Mouse (Mus musculus): ENCODE data around the gene Scgb3a1. TPM values are rescaled to one million over a fixed set of nuclear protein-coding genes. Genes with fewer than 3 reads are reported as not detected.

Gene Scgb3a1
- polyA plus RNA-seq, 1 experiment from 2014 or later, result not detected

DNA sequence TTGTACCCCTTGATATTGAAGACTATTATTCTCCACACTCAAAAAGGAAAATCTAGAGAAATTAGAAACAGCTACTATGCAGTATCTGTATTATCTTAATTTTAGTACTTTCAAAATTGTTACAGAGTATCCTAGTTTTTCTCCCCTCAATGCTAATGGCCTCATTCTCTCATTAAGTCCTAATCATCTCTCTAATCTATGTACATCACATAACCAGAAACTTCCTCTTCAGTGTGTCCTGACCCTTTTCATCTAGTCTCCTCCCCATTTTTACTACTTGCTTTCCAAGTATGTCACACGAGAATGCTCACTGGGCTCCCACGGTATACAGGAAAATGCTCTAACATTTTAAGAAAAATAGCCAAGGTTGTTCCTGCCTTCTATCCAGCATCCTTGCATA is 44.4 kb downstream of the Scgb3a1 start:
- ATAC-seq (replicated peaks; ENCODE audit: low FRiP score), result no peak
- Histone ChIP-seq H3K27ac (no peak overlapping the region), H3K4me2 (no peak overlapping the region), H3K9me3 (replicated peaks) (no peaks in the 10 kb centered on the region), H3K36me3 (peaks cover 44% of the 10 kb centered on the region), H3K4me3 (replicated peaks) (no peak overlapping the region), H3K27me3 (no peaks in the 10 kb centered on the region), H3K4me1 (peaks cover 20% of the 10 kb centered on the region), H3K9ac (no peak overlapping the region)
- WGBS, result 60% methylated on average over 2 of the region's 2 CpGs

DNA sequence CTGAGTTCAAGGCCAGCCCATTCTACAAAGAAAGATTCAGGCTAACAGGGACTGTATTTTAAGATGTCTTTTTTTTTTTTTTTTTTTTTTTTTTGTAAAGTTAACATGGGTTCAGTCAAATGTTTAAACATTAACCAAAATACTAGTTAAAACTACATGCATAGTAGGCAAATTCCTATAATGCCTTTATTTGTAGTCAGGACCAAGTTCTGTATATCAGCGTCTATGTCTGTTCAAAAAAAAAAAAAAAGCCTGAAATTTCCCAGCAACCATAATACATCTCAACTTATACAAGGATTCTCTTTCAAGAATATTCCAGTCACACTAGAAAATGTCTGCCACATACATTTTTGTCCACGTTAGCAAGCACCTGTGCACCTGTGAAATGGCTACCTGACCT is 47.3 kb downstream of the Scgb3a1 start:
- Histone ChIP-seq H3K27ac (0 out of 2 replicates have a peak overlapping the region, but pooled peaks have one; percentile 3), H3K36me3 (peaks cover 20% of the 10 kb centered on the region)

DNA sequence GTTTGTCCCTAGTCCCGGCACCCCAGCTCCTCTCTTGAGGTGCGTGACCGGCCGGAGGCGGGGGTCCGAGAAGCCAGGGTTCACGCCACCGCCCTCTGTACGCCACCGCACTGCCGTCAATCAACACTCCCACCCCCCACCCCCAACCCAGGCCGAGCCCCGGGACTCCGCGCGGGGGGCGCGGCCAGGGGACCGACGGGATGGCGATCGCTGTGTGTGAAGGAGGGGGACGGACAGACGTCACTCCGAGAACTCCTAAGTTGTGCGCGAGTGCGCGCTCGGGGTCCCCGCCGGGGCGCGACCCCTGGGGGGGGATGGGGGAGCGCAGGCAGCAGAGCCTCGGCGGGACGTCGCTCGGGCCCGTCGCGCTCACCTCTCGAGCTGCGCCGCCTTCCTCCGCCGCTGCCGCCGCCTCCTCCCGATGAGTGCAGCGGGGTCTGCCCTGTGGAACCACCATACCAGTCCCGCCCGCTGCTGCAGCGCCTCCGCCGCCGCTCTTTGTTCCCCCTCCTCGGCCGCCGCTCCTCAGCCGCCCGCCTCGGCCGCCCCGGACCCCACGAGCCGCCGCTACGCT is 48.7 kb downstream of the Scgb3a1 start:
- peak; percentile 72 for ATAC-seq (replicated peaks; ENCODE audit: low FRiP score)
- H3K27ac ChIP-seq, result peak overlapping the region; percentile 96
- H3K4me1 ChIP-seq, result peaks cover 27% of the 10 kb centered on the region
- no peaks in the 10 kb centered on the region for H3K9me3 ChIP-seq (replicated peaks)
- peak overlapping the region; percentile 97 for H3K9ac ChIP-seq
- H3K36me3 ChIP-seq, result peaks cover 8% of the 10 kb centered on the region
- WGBS, result under 1% methylated on average over 63 of the region's 70 CpGs
- H3K4me3 ChIP-seq (replicated peaks), result peak overlapping the region; percentile 97
- no peaks in the 10 kb centered on the region for H3K27me3 ChIP-seq
- peak overlapping the region; percentile 69 for H3K4me2 ChIP-seq

More for the DNA sequence above, 47.3 kb downstream of the Scgb3a1 start:
- whole genome bisulfite sequencing, result 61% methylated on average over 2 of the region's 2 CpGs
- ATAC-seq (replicated peaks; ENCODE audit: low FRiP score), result no peak
- H3K4me2 ChIP-seq, result peak overlapping the region; percentile 69
- peaks cover 27% of the 10 kb centered on the region for H3K4me1 ChIP-seq
- H3K9ac ChIP-seq, result no peak overlapping the region
- H3K4me3 ChIP-seq (replicated peaks), result peak overlapping the region; percentile 97
- H3K9me3 ChIP-seq (replicated peaks), result no peaks in the 10 kb centered on the region
- no peaks in the 10 kb centered on the region for H3K27me3 ChIP-seq

DNA sequence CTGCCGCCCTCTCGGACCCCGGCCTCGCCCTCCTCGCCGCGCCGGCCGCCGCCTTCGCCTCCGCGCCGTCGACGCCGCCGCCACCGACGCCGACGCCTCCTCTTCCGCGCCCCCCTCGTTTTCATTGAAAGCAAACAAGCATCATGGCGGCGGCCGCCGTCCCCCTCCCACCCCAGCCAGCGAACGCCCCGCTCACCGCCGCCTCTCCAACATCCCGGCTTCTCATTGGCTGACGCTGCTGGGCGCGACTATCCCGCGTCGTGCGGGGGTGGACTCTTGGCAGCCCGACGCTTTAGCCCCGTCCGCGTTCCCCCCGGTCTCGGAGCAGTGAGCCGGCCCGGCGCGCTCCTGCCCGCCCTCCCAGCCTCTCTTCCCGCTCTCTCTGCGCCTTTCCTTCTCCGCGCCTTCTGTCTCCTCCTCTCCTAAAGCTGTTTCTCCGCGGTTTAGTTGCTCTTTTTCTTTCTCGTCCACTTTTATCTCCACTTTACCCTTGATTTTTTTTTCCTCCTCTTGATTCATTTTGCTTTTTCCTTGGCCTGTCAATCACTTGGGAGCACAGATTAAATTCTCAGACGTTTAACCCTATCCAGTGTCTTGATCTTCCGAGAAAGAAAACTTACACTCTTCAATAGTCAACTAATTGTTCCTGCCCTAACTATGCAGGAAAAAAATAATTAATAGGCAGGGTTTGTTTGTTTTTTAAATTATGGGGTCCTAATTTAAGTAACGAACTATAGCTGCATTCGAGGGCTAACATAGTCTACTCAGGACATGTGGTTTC is 49.3 kb downstream of the Scgb3a1 start, which contains the start of gene Cnot6:
Cnot6 (minus strand) TSS at position 169 of the 781 bp plus-strand sequence.
- ATAC-seq (replicated peaks; ENCODE audit: low FRiP score), result peak; percentile 97
- H3K4me2 ChIP-seq, result peak within 1 kb of the TSS; percentile 69
- peak within 1 kb of the TSS; percentile 97 for H3K4me3 ChIP-seq (replicated peaks)
- peak within 1 kb of the TSS; percentile 97 for H3K9ac ChIP-seq
- H3K9me3 ChIP-seq (replicated peaks), result no peaks in the 10 kb centered on the region
- H3K36me3 ChIP-seq, result peaks cover 4% of the 10 kb centered on the region
- H3K27me3 ChIP-seq, result no peaks in the 10 kb centered on the region
- WGBS, result under 1% methylated on average over 60 of the region's 65 CpGs
- H3K27ac ChIP-seq, result peak within 1 kb of the TSS; percentile 96
- peaks cover 27% of the 10 kb centered on the region for H3K4me1 ChIP-seq

DNA sequence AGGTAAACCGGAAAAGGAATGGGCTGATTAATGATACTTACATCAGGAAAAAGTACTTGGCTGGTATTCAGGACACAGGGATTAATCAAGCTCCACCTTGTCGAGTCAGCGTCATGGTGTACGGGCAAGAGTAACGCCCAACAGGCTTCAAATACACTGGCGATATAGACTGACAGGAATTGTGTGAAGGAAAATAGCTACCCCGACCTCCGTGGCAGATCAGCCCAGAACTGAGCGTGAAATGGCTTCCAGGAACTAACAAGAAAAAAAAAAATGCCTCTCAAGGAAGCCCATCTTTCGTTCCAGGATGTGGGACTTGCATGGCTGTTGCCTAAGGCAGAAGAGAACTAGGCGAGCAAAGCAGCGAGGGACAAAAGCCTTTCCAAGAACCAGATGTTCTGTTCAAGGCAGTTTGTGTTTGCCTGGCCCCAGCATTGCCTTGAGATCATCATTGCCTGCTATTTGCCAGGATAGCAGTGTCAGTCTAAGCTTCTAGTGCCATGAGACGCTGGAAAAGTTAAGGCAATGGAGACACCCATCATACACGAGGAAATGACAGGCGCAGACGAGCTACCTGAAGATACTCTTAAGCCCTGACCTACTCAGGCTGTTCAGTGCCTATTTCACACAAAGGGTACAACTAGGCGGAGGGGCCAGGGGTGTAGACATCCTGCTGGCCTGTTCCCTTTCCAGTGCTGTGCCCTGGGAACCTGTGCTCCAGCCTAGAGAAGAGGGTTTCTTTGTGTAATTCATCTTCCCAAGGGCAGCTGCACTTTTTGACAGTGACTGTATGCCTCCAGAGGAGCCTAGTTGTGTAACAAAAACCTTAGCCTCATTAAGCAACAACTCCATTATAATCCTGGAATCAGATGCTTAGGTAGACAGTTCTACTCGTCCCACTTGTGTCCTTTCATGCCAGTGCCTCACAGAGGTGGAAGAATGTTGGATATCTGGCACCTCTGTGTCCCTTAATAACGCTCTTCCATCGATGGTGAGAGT is 50.2 kb downstream of the Scgb3a1 start:
- peak overlapping the region; percentile 97 for H3K4me3 ChIP-seq (replicated peaks)
- peaks cover 22% of the 10 kb centered on the region for H3K4me1 ChIP-seq
- no peaks in the 10 kb centered on the region for H3K36me3 ChIP-seq
- H3K9me3 ChIP-seq (replicated peaks), result no peaks in the 10 kb centered on the region
- peak overlapping the region; percentile 97 for H3K9ac ChIP-seq
- no peaks in the 10 kb centered on the region for H3K27me3 ChIP-seq
- peak overlapping the region; percentile 96 for H3K27ac ChIP-seq
- peak; percentile 23; the same call in 1 of the 2 replicates for ATAC-seq (replicated peaks; ENCODE audit: low FRiP score)
- WGBS, result 31% methylated on average over 20 of the region's 20 CpGs
- H3K4me2 ChIP-seq, result peak overlapping the region; percentile 69

Other genes starting within 250 kb of the Scgb3a1 start
- gene Olfr1389, start 240.5 kb upstream of the Scgb3a1 start, polyA plus RNA-seq (2015; fragmentation: Nextera tagmentation; extraction: Ambion mirVana), result not detected in 2 replicates
- gene Olfr1388, start 227.0 kb upstream of the Scgb3a1 start, polyA plus RNA-seq (2015; fragmentation: Nextera tagmentation; extraction: Ambion mirVana), result 0.06 and 0.09 TPM in 2 replicates
- not detected in 2 replicates for gene Olfr1387, start 208.3 kb upstream of the Scgb3a1 start, polyA plus RNA-seq (2015; fragmentation: Nextera tagmentation; extraction: Ambion mirVana)
- not detected in 2 replicates for gene Olfr1386, start 198.6 kb upstream of the Scgb3a1 start, polyA plus RNA-seq (2015; fragmentation: Nextera tagmentation; extraction: Ambion mirVana)
- gene Olfr1385, start 174.5 kb upstream of the Scgb3a1 start, polyA plus RNA-seq (2015; fragmentation: Nextera tagmentation; extraction: Ambion mirVana), result not detected in 2 replicates
- gene Olfr1384, start 156.9 kb upstream of the Scgb3a1 start, polyA plus RNA-seq (2015; fragmentation: Nextera tagmentation; extraction: Ambion mirVana), result not detected in 2 replicates
- gene Olfr1383, start 144.0 kb upstream of the Scgb3a1 start, polyA plus RNA-seq (2015; fragmentation: Nextera tagmentation; extraction: Ambion mirVana), result not detected in 2 replicates
- gene Olfr1382, start 135.4 kb upstream of the Scgb3a1 start, polyA plus RNA-seq (2015; fragmentation: Nextera tagmentation; extraction: Ambion mirVana), result not detected in 2 replicates
- 0.06 TPM in 1 of 2 replicates, not detected in the other for gene Olfr1381, start 120.2 kb upstream of the Scgb3a1 start, polyA plus RNA-seq (2015; fragmentation: Nextera tagmentation; extraction: Ambion mirVana)
- not detected in 2 replicates for gene Olfr1380, start 106.7 kb upstream of the Scgb3a1 start, polyA plus RNA-seq (2015; fragmentation: Nextera tagmentation; extraction: Ambion mirVana)
- 8.3 and 10.1 TPM in 2 replicates for gene Flt4, start 54.3 kb upstream of the Scgb3a1 start, polyA plus RNA-seq (2015; fragmentation: Nextera tagmentation; extraction: Ambion mirVana)
- 67.1 and 70.8 TPM in 2 replicates for gene Cnot6, start 49.1 kb downstream of the Scgb3a1 start, polyA plus RNA-seq (2015; fragmentation: Nextera tagmentation; extraction: Ambion mirVana)
- 12.4 and 13.8 TPM in 2 replicates for gene Gfpt2, start 130.6 kb downstream of the Scgb3a1 start, polyA plus RNA-seq (2015; fragmentation: Nextera tagmentation; extraction: Ambion mirVana)
- gene Mapk9, start 183.1 kb downstream of the Scgb3a1 start, polyA plus RNA-seq (2015; fragmentation: Nextera tagmentation; extraction: Ambion mirVana), result 30.3 and 30.4 TPM in 2 replicates
- gene Rasgef1c, start 238.2 kb downstream of the Scgb3a1 start, polyA plus RNA-seq (2015; fragmentation: Nextera tagmentation; extraction: Ambion mirVana), result 0.18 TPM in 1 of 2 replicates, not detected in the other